26 mouse cellular contexts compared by ENCODE assay signal in genomic region chr5:103374162-103374561, GRCm38 (mm10). TPM values are rescaled to one million over a fixed set of nuclear protein-coding genes. Genes with fewer than 3 reads are reported as not detected.
DNase-seq lines count a peak whose midpoint lies in the region; ATAC-seq and TF ChIP-seq lines count a peak whose summit lies in the region.
"Had no signal": no experiment of that assay in that cellular context is flagged by ENCODE, and none has a peak within 500 bp of the region (broad histone marks: within the 10 kb centered on the region; RNA-seq: fewer than 3 reads in every experiment).

No protein-coding gene starts in this region.

- no peaks in the 10 kb centered on the region for H3K36me3 ChIP-seq in kidney, postnatal 0 days (ENCODE audit: insufficient read depth, low read length)
- H3K36me3 ChIP-seq: embryonic facial prominence, embryonic 13.5 days; forebrain, embryonic 10.5 days; forebrain, embryonic 15.5 days; G1E; heart, embryonic 13.5 days; limb, embryonic 12.5 days; lung, embryonic 15.5 days; midbrain, embryonic 10.5 days; neural tube, embryonic 15.5 days had no signal

- peaks cover 25% of the 10 kb centered on the region for H3K4me1 ChIP-seq in kidney, postnatal 0 days (replicated peaks; ENCODE audit: insufficient read depth, low read length)
- H3K4me1 ChIP-seq: forebrain, embryonic 15.5 days; limb, embryonic 12.5 days; neural tube, embryonic 15.5 days had no signal

- peak; percentile 94 for ATAC-seq in kidney, postnatal 0 days (replicated peaks; ENCODE audit: low FRiP score, low read depth)
- no peak for ATAC-seq in frontal cortex, adult (ENCODE audit: low TSS enrichment)
- ATAC-seq: forebrain, embryonic 15.5 days had no signal

- TF ChIP-seq CTCF in kidney, postnatal 0 days (IDR thresholded peaks at IDR 0.05; ENCODE audit: low read depth): no peak

- peak overlapping the region; percentile 86 for H3K27ac ChIP-seq in kidney, postnatal 0 days
- H3K27ac ChIP-seq: embryonic facial prominence, embryonic 13.5 days; forebrain, embryonic 10.5 days; forebrain, embryonic 15.5 days; heart, embryonic 13.5 days; hindbrain, embryonic 14.5 days; left cerebral cortex, adult 2 months; limb, embryonic 12.5 days; lung, embryonic 15.5 days; midbrain, embryonic 10.5 days; neural tube, embryonic 15.5 days had no signal

- 43% methylated on average over 6 of the region's 6 CpGs for WGBS in kidney, postnatal 0 days

- H3K4me3 ChIP-seq in kidney, postnatal 0 days (replicated peaks; ENCODE audit: low read depth, low read length): no peak overlapping the region
- H3K4me3 ChIP-seq: embryonic facial prominence, embryonic 13.5 days; forebrain, embryonic 10.5 days; forebrain, embryonic 15.5 days; heart, embryonic 13.5 days; left cerebral cortex, adult 2 months; limb, embryonic 12.5 days; lung, embryonic 15.5 days; midbrain, embryonic 10.5 days; neural tube, embryonic 15.5 days had no signal

- DNase-seq in ovary, postnatal 36 days (ENCODE audit: low spot score): peak; percentile 24
- DNase-seq in ovary, adult 18-20 months (ENCODE audit: low spot score): no peak
- DNase-seq in kidney, adult 8-10 months: peak; percentile 75 to 81
- peak; percentile 88 for DNase-seq in kidney, postnatal 0 days (ENCODE audit: low spot score)
- DNase-seq in kidney, postnatal 4 days: peak; percentile 75 to 84
- DNase-seq in frontal cortex, postnatal 25 days (ENCODE audit: low spot score in 2 of 2): no peak
- DNase-seq in cerebellum, adult 18-20 months: no peak
- DNase-seq: adrenal gland, postnatal 10 days; cerebellum, adult 9-10 months; cerebellum, postnatal 36 days; embryo, embryonic 11 days; heart, postnatal 10 days; right cerebral cortex, postnatal 4 days; thymus, postnatal 4 days had no signal

- H3K9ac ChIP-seq in kidney, postnatal 0 days (ENCODE audit: low read depth, low read length): no peak overlapping the region
- H3K9ac ChIP-seq: embryonic facial prominence, embryonic 13.5 days; forebrain, embryonic 15.5 days; heart, embryonic 13.5 days; hindbrain, embryonic 14.5 days; limb, embryonic 12.5 days; lung, embryonic 15.5 days; neural tube, embryonic 15.5 days had no signal

- H3K4me2 ChIP-seq in kidney, postnatal 0 days (ENCODE audit: low read length): no peak overlapping the region
- H3K4me2 ChIP-seq: embryonic facial prominence, embryonic 13.5 days; forebrain, embryonic 15.5 days; heart, embryonic 13.5 days; hindbrain, embryonic 14.5 days; limb, embryonic 12.5 days; lung, embryonic 15.5 days; neural tube, embryonic 15.5 days had no signal

- H3K27me3 ChIP-seq in kidney, postnatal 0 days (ENCODE audit: insufficient read depth, low read length): no peaks in the 10 kb centered on the region
- H3K27me3 ChIP-seq: forebrain, embryonic 15.5 days; limb, embryonic 12.5 days; lung, embryonic 15.5 days had no signal

- no peaks in the 10 kb centered on the region for H3K9me3 ChIP-seq in kidney, postnatal 0 days (replicated peaks; ENCODE audit: low read length)
- H3K9me3 ChIP-seq: embryonic facial prominence, embryonic 13.5 days; forebrain, embryonic 10.5 days; forebrain, embryonic 15.5 days; heart, embryonic 13.5 days; limb, embryonic 12.5 days; lung, embryonic 15.5 days; midbrain, embryonic 10.5 days; neural tube, embryonic 15.5 days had no signal

RNA-seq across cellular contexts. Expression of gene Ptpn13, which starts 50.8 kb away (rescaled TPM):
- polyA plus RNA-seq in kidney, postnatal 0 days (2015; fragmentation: Nextera tagmentation; extraction: Ambion mirVana): 20.4 and 20.8 TPM in 2 replicates
- polyA plus RNA-seq: G1E had no signal

Comparison
In these comparisons a context has a peak if more than half of its experiments do, and no peak if none do; other contexts are left out.
1. DNase-seq: peak in ovary, postnatal 36 days (single experiment), kidney, adult 8-10 months (2 of 2), kidney, postnatal 0 days (single experiment) and kidney, postnatal 4 days (2 of 2); none in ovary, adult 18-20 months (single experiment), frontal cortex, postnatal 25 days (0 of 2) and cerebellum, adult 18-20 months (0 of 2).